Mouse (Mus musculus) embryonic facial prominence, embryonic 12.5 days (tissue): Measurements from ENCODE around the gene Ptger3. TPM values are rescaled to one million over a fixed set of nuclear protein-coding genes. Genes with fewer than 3 reads are reported as not detected.

Experiments used
- ATAC-seq: fragments of 200-750 bp; cut with Nextera tagmentation; 2 replicates; pipeline ENCODE4 v1.8.0; 2017; ENCODE audit not compliant: insufficient number of reproducible peaks, insufficient read depth, low FRiP score, low TSS enrichment
- H3K27ac ChIP-seq: fragments of 300-500 bp; sonication (generic); 2 replicates; pipeline ENCODE4 v1.5.1; 2016; ENCODE audit warnings: mild to moderate bottlenecking
- H3K27me3 ChIP-seq: fragments of 300-500 bp; sonication (generic); 2 replicates; pipeline ENCODE4 v1.6.1; 2016; ENCODE audit warnings: mild to moderate bottlenecking, moderate library complexity
- H3K36me3 ChIP-seq: fragments of 300-500 bp; sonication (generic); 2 replicates; pipeline ENCODE4 v1.6.1; 2016; ENCODE audit warnings: mild to moderate bottlenecking
- H3K4me1 ChIP-seq: fragments of 300-500 bp; sonication (generic); 2 replicates; pipeline ENCODE4 v1.6.1; 2016
- H3K4me2 ChIP-seq: fragments of 300-500 bp; sonication (generic); replicated peaks from 2 replicates; pipeline ENCODE4 v1.6.1; 2016; ENCODE audit warnings: mild to moderate bottlenecking, moderate library complexity
- H3K4me3 ChIP-seq: fragments of 300-500 bp; sonication (generic); 2 replicates; pipeline ENCODE4 v1.5.1; 2016; ENCODE audit warnings: mild to moderate bottlenecking
- H3K9ac ChIP-seq: fragments of 300-500 bp; sonication (generic); 2 replicates; pipeline ENCODE4 v1.6.1; 2016; ENCODE audit warnings: mild to moderate bottlenecking, moderate library complexity
- H3K9me3 ChIP-seq: fragments of 300-500 bp; sonication (generic); 2 replicates; pipeline ENCODE4 v1.6.1; 2016; ENCODE audit warnings: mild to moderate bottlenecking, moderate library complexity
- WGBS: fragments of 180-500 bp; shearing (Covaris S2); methylation state at CpG from one replicate; pipeline ENCODE4 v1.1.7; 2016; 5-methylcytosine and 5-hydroxymethylcytosine counted together
- polyA plus RNA-seq: library from polyadenylated mRNA; unstranded; fragments of >200 nt; fragmentation: Nextera tagmentation; extraction: Ambion mirVana; gene quantifications from 2 replicates; pipeline ENCODE4 v1.2.1, GENCODE M21; 2016

Ptger3 gene
- polyA plus RNA-seq, 1 experiment from 2014 or later: 6.1 TPM

- Histone ChIP-seq H3K4me2 (peak overlapping the region; percentile 99), H3K27ac (no peak overlapping the region), H3K9me3 (no peaks in the 10 kb centered on the region), H3K4me1 (peaks cover 11% of the 10 kb centered on the region; the same call in 1 of the 2 replicates), H3K36me3 (no peaks in the 10 kb centered on the region), H3K4me3 (peak overlapping the region; percentile 49), H3K9ac (peak overlapping the region; percentile 42), H3K27me3 (peaks cover 40% of the 10 kb centered on the region)
- ATAC-seq: no peak
- WGBS: 2% methylated on average over 34 of the region's 34 CpGs
Observed at GRCm38 (mm10) chr3:157567566-157568132, 957 bp downstream of the Ptger3 start.

GRCm38 (mm10) chr3:157572011-157572410 lies 5.3 kb downstream of the Ptger3 start:
- Histone ChIP-seq H3K9ac (no peak overlapping the region), H3K4me2 (no peak overlapping the region), H3K36me3 (no peaks in the 10 kb centered on the region), H3K9me3 (no peaks in the 10 kb centered on the region), H3K4me3 (no peak overlapping the region), H3K4me1 (peaks cover 6% of the 10 kb centered on the region; the same call in 1 of the 2 replicates), H3K27me3 (peaks cover 28% of the 10 kb centered on the region), H3K27ac (no peak overlapping the region)
- 75% methylated on average over 6 of the region's 6 CpGs for WGBS
- ATAC-seq: no peak

GRCm38 (mm10) chr3:157575441-157576342 lies 9.0 kb downstream of the Ptger3 start:
- Histone ChIP-seq H3K4me2 (no peak overlapping the region), H3K4me3 (no peak overlapping the region), H3K27ac (no peak overlapping the region), H3K9ac (no peak overlapping the region), H3K9me3 (no peaks in the 10 kb centered on the region), H3K27me3 (no peaks in the 10 kb centered on the region), H3K4me1 (no peaks in the 10 kb centered on the region), H3K36me3 (no peaks in the 10 kb centered on the region)
- no peak for ATAC-seq
- 77% methylated on average over 9 of the region's 9 CpGs for WGBS

GRCm38 (mm10) chr3:157576343-157576722 lies 9.6 kb downstream of the Ptger3 start:
- Histone ChIP-seq H3K36me3 (no peaks in the 10 kb centered on the region), H3K9me3 (no peaks in the 10 kb centered on the region), H3K4me3 (no peak overlapping the region), H3K4me2 (no peak overlapping the region), H3K27ac (no peak overlapping the region), H3K27me3 (no peaks in the 10 kb centered on the region), H3K4me1 (no peaks in the 10 kb centered on the region), H3K9ac (no peak overlapping the region)
- ATAC-seq: no peak
- 100% methylated on average over 1 of the region's 1 CpGs for WGBS

- no peak for ATAC-seq
- Histone ChIP-seq H3K27ac (no peak overlapping the region), H3K9me3 (no peaks in the 10 kb centered on the region), H3K36me3 (no peaks in the 10 kb centered on the region), H3K4me3 (no peak overlapping the region), H3K9ac (no peak overlapping the region), H3K4me2 (no peak overlapping the region), H3K27me3 (no peaks in the 10 kb centered on the region), H3K4me1 (no peaks in the 10 kb centered on the region)
- WGBS: 81% methylated on average over 1 of the region's 1 CpGs
Observed at GRCm38 (mm10) chr3:157576862-157577261, 10.2 kb downstream of the Ptger3 start.

GRCm38 (mm10) chr3:157578469-157579170 lies 11.9 kb downstream of the Ptger3 start:
- Histone ChIP-seq H3K4me3 (no peak overlapping the region), H3K27ac (no peak overlapping the region), H3K4me2 (no peak overlapping the region), H3K9me3 (no peaks in the 10 kb centered on the region), H3K9ac (no peak overlapping the region), H3K27me3 (no peaks in the 10 kb centered on the region), H3K4me1 (peaks cover 7% of the 10 kb centered on the region), H3K36me3 (no peaks in the 10 kb centered on the region)
- 89% methylated on average over 5 of the region's 5 CpGs for WGBS
- no peak for ATAC-seq

- Histone ChIP-seq H3K36me3 (no peaks in the 10 kb centered on the region), H3K4me2 (no peak overlapping the region), H3K9me3 (no peaks in the 10 kb centered on the region), H3K9ac (no peak overlapping the region), H3K27me3 (no peaks in the 10 kb centered on the region), H3K4me3 (no peak overlapping the region), H3K4me1 (peaks cover 7% of the 10 kb centered on the region), H3K27ac (no peak overlapping the region)
- 71% methylated on average over 2 of the region's 2 CpGs for WGBS
- no peak for ATAC-seq
Observed at GRCm38 (mm10) chr3:157579376-157579775, 12.7 kb downstream of the Ptger3 start.

- H3K36me3 ChIP-seq: no peaks in the 10 kb centered on the region
- no peak overlapping the region for H3K27ac ChIP-seq
- no peak overlapping the region for H3K9ac ChIP-seq
- WGBS: 61% methylated on average over 4 of the region's 4 CpGs
- H3K4me3 ChIP-seq: no peak overlapping the region
- no peak for ATAC-seq
- peaks cover 7% of the 10 kb centered on the region for H3K4me1 ChIP-seq
- H3K9me3 ChIP-seq: no peaks in the 10 kb centered on the region
- no peak overlapping the region for H3K4me2 ChIP-seq
- no peaks in the 10 kb centered on the region for H3K27me3 ChIP-seq
Observed at GRCm38 (mm10) chr3:157580299-157580698, 13.6 kb downstream of the Ptger3 start.

- no peak for ATAC-seq
- no peak overlapping the region for H3K9ac ChIP-seq
- WGBS: 31% methylated on average over 2 of the region's 2 CpGs
- no peaks in the 10 kb centered on the region for H3K9me3 ChIP-seq
- H3K4me2 ChIP-seq: no peak overlapping the region
- no peak overlapping the region for H3K4me3 ChIP-seq
- H3K36me3 ChIP-seq: no peaks in the 10 kb centered on the region
- no peak overlapping the region for H3K27ac ChIP-seq
- no peaks in the 10 kb centered on the region for H3K27me3 ChIP-seq
- peaks cover 7% of the 10 kb centered on the region for H3K4me1 ChIP-seq
Observed at GRCm38 (mm10) chr3:157581755-157582154, 15.1 kb downstream of the Ptger3 start.

- 0 out of 2 replicates have a peak overlapping the region, but pooled peaks have one; percentile 2 for H3K4me2 ChIP-seq
- peaks cover 7% of the 10 kb centered on the region for H3K4me1 ChIP-seq
- no peaks in the 10 kb centered on the region for H3K9me3 ChIP-seq
- no peaks in the 10 kb centered on the region for H3K27me3 ChIP-seq
- WGBS: 34% methylated on average over 5 of the region's 5 CpGs
- peak overlapping the region; percentile 63 for H3K27ac ChIP-seq
- no peaks in the 10 kb centered on the region for H3K36me3 ChIP-seq
- ATAC-seq: peak; percentile 48; the same call in 1 of the 2 replicates
- H3K4me3 ChIP-seq: no peak overlapping the region
- no peak overlapping the region for H3K9ac ChIP-seq
Observed at GRCm38 (mm10) chr3:157582626-157583405, 16.1 kb downstream of the Ptger3 start.

- Histone ChIP-seq H3K36me3 (no peaks in the 10 kb centered on the region), H3K9me3 (no peaks in the 10 kb centered on the region), H3K4me3 (no peak overlapping the region), H3K9ac (no peak overlapping the region), H3K4me2 (no peak overlapping the region), H3K4me1 (no peaks in the 10 kb centered on the region), H3K27me3 (no peaks in the 10 kb centered on the region), H3K27ac (no peak overlapping the region)
- WGBS: 80% methylated on average over 7 of the region's 7 CpGs
- ATAC-seq: no peak
Observed at GRCm38 (mm10) chr3:157597837-157598379, 31.2 kb downstream of the Ptger3 start.
